Mouse (Mus musculus) erythroblast, embryonic 14.5 days (primary cell): ENCODE measurements around the gene Rasgrp3.

ENCODE experiments used
- GATA1 ChIP-seq: IDR thresholded peaks from 2 replicates; pipeline ENCODE4 v1.6.1; 2012; ENCODE audit warnings: low read length, inconsistent platforms, mixed read lengths
- TAL1 ChIP-seq: IDR thresholded peaks from 3 replicates; pipeline ENCODE4 v1.6.1; 2012; ENCODE audit warnings: low read length, inconsistent platforms, mixed read lengths

- TF ChIP-seq GATA1 (no peak), TAL1 (no peak)
Observed at GRCm38 (mm10) chr17:75391429-75392192, 44.1 kb upstream of the Rasgrp3 start.
